ENCODE assay signal across 18 mouse cellular contexts in genomic region chr11:48526316-48526715, GRCm38 (mm10).
DNase-seq lines count a peak whose midpoint lies in the region; ATAC-seq lines count a peak whose summit lies in the region.
"Had no signal": no experiment of that assay in that cellular context is flagged by ENCODE, and none has a peak within 500 bp of the region (broad histone marks: within the 10 kb centered on the region; RNA-seq: fewer than 3 reads in every experiment).

No protein-coding gene starts in this region.

- intact Hi-C loops in left cerebral cortex, postnatal 10 days (cut with DNase I), result no loop called here

- DNase-seq in frontal cortex, postnatal 14 days (ENCODE audit: low spot score in 2 of 2), result no peak
- DNase-seq in left cerebral cortex, adult 18-20 months (ENCODE audit: low spot score in 2 of 2), result peak; percentile 9 to 16
- DNase-seq in left cerebral cortex, postnatal 10 days (ENCODE audit: extremely low spot score in 1 of 2, low spot score in 2 of 2), result no peak
- peak; percentile 20 to 23 for DNase-seq in right cerebral cortex, adult 2 months (ENCODE audit: low spot score in 2 of 2)
- DNase-seq in right cerebral cortex, postnatal 25 days, result no peak
- DNase-seq: adrenal gland, adult 8-10 months; adrenal gland, postnatal 25 days; cerebellum, adult 18-20 months; cerebellum, adult 9-10 months; cerebellum, postnatal 14 days; gastrocnemius, postnatal 10 days; gastrocnemius, postnatal 36 days; heart, adult 2 months; heart, postnatal 14 days had no signal

- peak; percentile 93 for ATAC-seq in frontal cortex, adult (ENCODE audit: low TSS enrichment)
- ATAC-seq: activated CD4-positive, CD25-positive, alpha-beta regulatory T cell, adult 4 months; forebrain, embryonic 13.5 days; forebrain, embryonic 16.5 days had no signal

Comparison
In these comparisons a context has a peak if more than half of its experiments do, and no peak if none do; other contexts are left out.
1. DNase-seq: peak in left cerebral cortex, adult 18-20 months (2 of 2) and right cerebral cortex, adult 2 months (2 of 2); none in frontal cortex, postnatal 14 days (0 of 2), left cerebral cortex, postnatal 10 days (0 of 2) and right cerebral cortex, postnatal 25 days (single experiment).